Mouse (Mus musculus) heart, adult 2 months (tissue): ENCODE measurements around the gene Dlgap5.

Experiments
- CTCF ChIP-seq: fragments of 200-600 bp; IDR thresholded peaks from 2 replicates; pipeline ENCODE4 v1.8.1; 2022; ENCODE audit warnings: antibody characterized with exemption, mild to moderate bottlenecking, moderate library complexity
- EP300 ChIP-seq: fragments of 200-500 bp; IDR thresholded peaks from 2 replicates; pipeline ENCODE4 v1.6.1; 2011; ENCODE audit warnings: low read depth, low read length, control low read depth; ENCODE audit not compliant: insufficient read depth

DNA sequence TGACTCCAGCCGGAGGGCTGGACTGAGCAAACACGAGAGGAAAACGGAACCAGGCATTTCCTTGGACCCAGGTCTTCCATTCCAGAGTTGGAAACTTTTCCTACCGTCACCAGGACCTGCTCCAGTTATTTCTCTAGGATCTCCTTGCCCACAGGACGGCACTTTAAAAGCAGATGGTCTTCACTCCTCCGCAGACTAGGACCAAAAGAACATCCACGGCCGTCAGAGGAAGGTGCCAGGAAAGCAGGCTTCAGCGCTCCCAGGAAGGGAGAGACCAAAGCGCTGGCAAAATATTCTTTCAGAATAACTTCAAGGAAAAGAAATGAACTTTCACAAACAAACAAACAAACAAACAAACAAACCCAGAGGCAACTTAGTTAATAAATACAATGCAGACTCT lies 46.2 kb upstream of the Dlgap5 start:
- TF ChIP-seq CTCF, result no peak
- no peak for TF ChIP-seq EP300
